Mouse (Mus musculus) CH12.LX (cell line): ENCODE data around the gene Frmd5.

Experiments
- JUN ChIP-seq: IDR thresholded peaks from 2 replicates; pipeline ENCODE4 v1.6.1; 2011; ENCODE audit warnings: low read depth, mild to moderate bottlenecking, low read length, improper control_type of control experiment, moderate library complexity; ENCODE audit not compliant: insufficient read depth
- USF1 ChIP-seq: IDR thresholded peaks from 2 replicates; pipeline ENCODE4 v1.6.1; 2014; ENCODE audit warnings: low read depth, mild to moderate bottlenecking, inconsistent platforms, low read length, improper control_type of control experiment
- USF2 ChIP-seq: conservative IDR thresholded peaks from 2 replicates; pipeline ENCODE4 v1.6.1; 2011; ENCODE audit warnings: low read depth, low read length, improper control_type of control experiment

DNA sequence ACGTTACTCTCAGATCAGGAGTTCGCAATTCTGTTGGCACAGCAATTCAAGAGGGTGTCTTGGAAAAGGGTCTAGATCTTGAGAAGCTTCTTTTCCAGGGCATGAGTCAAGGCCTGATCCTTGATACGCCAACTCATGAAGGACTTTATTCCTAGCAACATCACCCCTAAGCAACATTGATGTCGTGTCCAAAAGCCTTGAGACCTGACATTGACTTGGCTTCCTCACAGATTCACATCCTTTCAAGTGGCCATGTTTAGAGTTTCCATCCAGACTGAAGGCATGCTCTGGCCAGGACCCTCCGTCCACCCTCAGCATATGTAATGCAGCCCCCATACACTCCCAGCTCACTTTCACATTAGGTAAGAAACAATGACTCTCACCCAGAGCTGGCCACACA is 45.0 kb downstream of the Frmd5 start:
- TF ChIP-seq JUN = no peak
- TF ChIP-seq USF2 = no peak
- no peak for TF ChIP-seq USF1
